Mouse (Mus musculus) testis, postnatal 10 days (tissue): ENCODE measurements at regions not wholly inside any gene's neighbourhood (a gene's known extent, or its start where the extent isn't known, plus 50 kb on each side); places are given as distances from the start of the nearest gene placed in this dataset.
"Not testable (repeated sequence)": the region's sequence is repeated elsewhere in the genome, so short reads cannot be mapped to it uniquely, and the experiment has no call there.

Experiments
- DNase-seq: peaks from one replicate; pipeline ENCODE4 v3.0.0; 2021; ENCODE audit warnings: low spot score

DNA sequence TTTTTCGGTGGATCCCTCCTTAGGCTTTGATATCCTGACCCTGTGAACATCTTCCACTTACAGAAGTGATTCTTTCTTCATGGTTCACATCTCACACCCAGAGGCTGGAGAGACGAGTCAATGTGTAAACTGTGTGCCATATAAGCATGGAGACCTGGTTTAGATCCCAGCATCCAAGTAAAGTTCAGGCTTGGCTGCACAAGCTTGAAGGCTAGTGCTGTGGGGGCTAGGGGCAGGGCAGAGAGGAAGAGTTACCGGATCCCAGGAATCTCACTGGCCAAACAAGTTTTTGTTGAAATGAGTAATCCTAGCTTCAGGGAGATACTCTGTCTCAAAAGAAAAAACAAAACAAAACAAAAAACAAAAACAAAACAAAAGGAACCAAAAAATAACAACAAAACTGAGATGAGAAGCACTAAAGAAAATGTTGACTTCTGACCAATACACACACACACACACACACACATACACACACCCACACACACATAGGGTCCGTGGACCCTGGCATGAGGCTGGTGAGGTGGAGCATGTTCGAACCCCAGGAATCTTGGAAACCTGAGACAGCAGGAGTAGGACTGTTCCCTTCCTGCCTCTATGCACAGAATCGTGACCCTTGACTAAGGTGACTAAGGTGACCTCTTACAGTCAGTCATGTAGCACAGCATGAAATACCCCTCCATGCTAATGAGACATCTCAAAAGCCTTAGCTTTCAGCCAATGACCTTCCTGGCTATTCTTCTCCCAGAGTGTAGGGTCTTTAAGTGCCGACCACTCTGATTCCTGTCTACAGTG lies 55.2 kb downstream of the Gm12728 start:
- no peak for DNase-seq

DNA sequence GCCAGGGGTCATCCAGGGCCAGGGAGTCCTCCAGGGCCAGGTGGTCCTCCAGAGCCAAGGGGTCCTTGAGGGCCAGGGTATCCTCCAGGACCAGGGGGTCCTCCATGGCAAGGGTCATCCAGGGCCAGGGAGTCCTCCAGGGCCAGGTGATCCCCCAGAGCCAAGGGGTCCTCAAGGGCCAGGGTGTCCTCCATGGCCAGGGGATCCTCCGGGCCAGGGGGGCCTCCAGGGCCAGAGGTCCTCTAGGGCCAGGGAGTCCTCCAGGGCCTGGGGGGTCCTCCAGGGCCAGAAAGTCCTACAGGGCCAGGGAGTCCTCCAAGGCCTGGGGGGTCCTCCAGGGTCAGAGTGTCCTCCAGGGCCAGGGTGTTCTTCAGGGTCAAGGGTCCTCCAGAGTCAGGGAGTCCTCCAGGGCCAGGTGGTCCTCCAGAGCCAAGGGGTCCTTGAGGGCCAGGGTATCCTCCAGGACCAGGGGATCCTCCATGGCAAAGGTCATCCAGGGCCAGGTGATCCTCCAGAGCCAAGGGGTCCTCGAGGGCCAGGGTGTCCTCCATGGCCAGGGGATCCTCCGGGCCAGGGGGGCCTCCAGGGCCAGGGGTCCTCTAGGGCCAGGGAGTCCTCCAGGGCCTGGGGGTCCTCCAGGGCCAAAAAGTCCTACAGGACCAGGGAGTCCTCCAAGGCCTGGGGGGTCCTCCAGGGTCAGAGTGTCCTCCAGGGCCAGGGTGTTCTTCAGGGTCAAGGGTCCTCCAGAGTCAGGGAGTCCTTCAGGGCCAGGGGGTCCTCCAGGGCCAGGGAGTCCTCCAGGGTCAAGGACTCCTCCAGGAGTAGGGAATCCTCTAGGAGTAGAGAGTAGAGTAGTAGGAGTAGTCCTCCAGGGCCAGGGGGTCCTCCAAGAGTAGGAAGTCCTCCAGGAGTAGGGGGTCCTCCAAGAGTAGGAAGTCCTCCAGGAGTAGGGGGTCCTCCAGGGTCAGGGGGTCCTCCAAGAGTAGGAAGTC lies 56.6 kb downstream of the Gm12728 start:
- not testable (repeated sequence) for DNase-seq

- no peak for DNase-seq
Measured at GRCm38 (mm10) chr4:105853086-105853485, 63.4 kb downstream of the Gm12728 start.

- no peak for DNase-seq
Measured at GRCm38 (mm10) chr4:105859052-105859864, 69.6 kb downstream of the Gm12728 start.

- DNase-seq: no peak
Measured at GRCm38 (mm10) chr4:105860930-105861653, 71.4 kb downstream of the Gm12728 start.

DNA sequence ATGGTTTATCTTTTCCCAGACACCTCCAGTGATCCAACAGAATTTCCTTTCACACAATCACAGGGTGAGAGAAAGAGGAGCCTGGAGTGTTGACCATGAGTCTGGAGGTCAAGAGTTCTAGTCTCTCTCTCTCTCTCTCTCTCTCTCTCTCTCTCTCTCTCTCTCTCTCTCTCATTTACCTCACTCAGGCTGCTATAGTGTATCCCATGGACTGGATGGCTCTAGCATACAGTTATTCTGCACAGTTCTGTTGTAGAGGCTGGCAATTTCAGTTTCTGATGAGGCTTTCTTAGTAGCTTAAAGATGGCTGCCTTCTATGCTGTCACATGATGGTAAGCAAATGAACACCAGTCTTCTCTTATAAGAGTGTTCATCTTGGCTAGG lies 72.0 kb downstream of the Gm12728 start:
- DNase-seq: no peak

- no peak for DNase-seq
Measured at GRCm38 (mm10) chr4:105870512-105870911, 80.8 kb downstream of the Gm12728 start.

- no peak for DNase-seq
Measured at GRCm38 (mm10) chr4:105877246-105877645, 87.6 kb downstream of the Gm12728 start.

DNA sequence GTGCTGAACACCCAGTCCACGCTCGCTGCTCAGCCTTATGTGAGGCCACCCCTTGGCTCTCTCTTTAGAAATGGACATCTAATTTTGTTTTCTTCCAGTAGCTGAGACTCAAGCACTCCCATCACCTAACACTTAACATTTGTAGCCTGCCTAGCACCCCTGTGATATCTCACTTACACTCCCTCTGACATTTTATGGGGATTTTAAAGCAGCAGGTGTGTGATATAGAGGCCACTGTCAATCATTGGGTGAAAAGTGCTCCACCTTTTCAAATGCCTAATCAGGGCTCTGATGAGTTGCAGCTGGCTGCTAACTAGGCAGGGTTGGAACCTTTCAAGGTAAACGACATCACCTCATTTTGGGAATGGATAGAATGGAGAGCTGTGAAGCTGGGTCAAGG lies 90.2 kb downstream of the Gm12728 start:
- DNase-seq: no peak

GRCm38 (mm10) chr4:105884791-105885190 lies 95.1 kb downstream of the Gm12728 start:
- no peak for DNase-seq

GRCm38 (mm10) chr4:105891438-105891837 lies 101.8 kb downstream of the Gm12728 start:
- no peak for DNase-seq

- no peak for DNase-seq
Measured at GRCm38 (mm10) chr4:105892065-105892464, 102.4 kb downstream of the Gm12728 start.

GRCm38 (mm10) chr4:105895116-105895515 lies 105.4 kb downstream of the Gm12728 start:
- DNase-seq: no peak

DNA sequence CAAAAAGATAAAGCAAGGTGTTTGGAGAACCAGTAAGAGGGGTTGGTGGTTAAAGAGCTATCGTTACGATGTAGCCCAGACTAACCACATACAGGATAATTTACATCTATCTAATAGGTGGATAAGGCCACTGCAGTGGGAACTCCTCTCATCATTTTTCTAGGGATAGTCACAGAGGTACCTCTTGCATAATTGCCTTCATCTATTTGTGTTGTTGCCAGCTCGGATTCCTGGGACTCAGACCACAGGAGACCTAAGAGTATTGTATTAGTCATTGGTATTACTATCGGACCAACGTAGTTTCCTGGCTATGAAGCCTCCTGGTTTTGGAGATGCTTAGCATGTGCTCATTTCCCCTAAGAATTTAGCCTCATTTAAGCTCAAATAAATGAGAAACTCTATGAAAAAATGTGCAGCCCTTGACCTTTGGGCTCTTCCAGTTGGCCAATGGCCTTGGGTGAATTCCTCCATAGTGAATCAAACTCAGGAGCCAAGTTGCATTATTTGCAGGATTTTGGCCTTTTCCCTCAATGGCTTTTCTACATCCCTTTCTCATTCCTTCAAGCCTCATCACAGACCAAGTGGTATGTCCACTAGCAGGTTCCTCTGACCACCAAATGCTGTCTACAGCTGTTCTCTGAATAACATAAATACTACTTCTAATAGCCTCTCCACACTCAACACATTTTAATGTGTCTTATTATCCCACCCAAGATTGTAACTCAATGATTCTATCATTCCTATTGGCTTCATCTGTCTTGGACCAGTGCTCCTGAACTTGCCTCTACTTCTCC lies 108.6 kb downstream of the Gm12728 start:
- DNase-seq: no peak

GRCm38 (mm10) chr4:105904896-105905295 lies 115.2 kb downstream of the Gm12728 start:
- DNase-seq: no peak

GRCm38 (mm10) chr4:105906411-105906810 lies 116.7 kb downstream of the Gm12728 start:
- DNase-seq: no peak

DNA sequence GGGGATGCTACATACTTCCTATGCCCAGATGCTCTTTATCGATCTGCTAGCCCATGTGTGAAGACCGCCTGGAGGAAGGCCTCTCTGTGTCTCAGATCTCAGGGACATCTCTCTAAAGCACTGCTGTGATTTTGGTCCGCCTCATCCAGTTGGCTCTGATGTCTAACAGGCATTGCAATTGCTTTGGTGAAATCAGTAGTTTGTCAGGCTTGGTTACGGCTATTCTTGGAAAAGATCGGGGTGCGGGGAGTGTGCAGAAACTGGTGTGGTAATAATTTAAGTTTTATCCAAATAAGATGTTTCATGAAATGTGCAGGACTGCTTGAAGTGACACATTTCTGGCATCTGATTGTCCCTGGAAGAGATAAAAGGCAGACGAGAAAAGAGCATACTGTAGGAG lies 117.9 kb downstream of the Gm12728 start:
- no peak for DNase-seq

DNA sequence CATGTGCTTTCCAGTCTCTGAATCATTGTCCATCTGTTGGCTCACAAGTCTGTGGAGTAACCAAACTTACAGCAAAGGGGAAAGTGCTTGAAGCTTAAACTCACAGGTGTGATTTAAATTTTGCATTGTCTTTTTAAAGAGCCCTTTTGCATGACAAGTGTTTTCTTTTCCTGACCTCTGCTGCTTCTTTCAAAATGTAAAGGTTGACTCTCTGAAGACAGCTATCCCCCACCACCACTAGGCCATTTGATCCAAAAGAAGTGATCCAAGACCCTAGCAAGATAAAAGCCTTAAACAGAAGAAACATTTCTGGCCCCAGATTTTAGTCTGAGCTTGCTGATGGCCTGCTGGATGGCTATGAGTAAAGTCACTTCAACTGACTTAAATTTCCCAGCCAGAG lies 118.6 kb downstream of the Gm12728 start:
- DNase-seq: no peak

DNA sequence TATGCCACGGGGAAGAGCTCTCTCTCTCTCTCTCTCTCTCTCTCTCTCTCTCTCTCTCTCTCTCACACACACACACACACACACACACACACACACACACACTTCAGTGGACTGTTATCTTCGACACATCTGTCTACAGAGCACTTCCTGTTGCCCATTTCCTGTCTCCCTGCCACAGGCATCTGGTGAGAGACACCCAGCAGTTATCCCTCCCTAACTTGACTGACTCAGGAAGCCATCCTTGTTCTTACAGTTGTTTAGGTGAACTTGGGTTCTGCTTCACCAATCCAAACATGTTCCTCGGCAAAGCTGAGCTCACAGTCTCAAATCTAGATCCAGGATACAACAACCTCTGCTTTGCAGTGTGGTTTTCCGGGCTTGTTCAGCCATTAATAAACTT lies 119.6 kb downstream of the Gm12728 start:
- no peak for DNase-seq

DNA sequence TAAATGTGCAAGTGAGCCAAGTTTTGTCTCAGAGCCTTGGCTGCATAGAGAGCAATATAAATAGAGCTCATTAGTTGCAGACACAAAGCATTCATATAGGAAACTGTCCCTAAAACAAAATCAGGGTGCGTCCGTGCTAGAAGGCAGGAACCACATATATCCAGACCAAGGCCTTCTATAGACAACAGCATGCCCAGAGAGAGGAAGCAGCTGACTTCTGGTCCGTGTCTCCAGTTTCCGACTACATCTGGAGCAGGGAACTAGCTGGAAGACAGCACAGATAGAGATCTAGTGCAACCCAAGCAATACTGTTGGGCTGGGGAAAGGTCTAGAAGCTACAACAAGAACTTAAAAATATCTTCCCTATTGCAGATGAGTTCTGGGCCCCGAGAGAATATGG lies 121.0 kb downstream of the Gm12728 start:
- no peak for DNase-seq

- no peak for DNase-seq
Measured at GRCm38 (mm10) chr4:105911678-105912077, 122.0 kb downstream of the Gm12728 start.
